Mouse (Mus musculus): ENCODE measurements around the gene Csrnp3.

DNA sequence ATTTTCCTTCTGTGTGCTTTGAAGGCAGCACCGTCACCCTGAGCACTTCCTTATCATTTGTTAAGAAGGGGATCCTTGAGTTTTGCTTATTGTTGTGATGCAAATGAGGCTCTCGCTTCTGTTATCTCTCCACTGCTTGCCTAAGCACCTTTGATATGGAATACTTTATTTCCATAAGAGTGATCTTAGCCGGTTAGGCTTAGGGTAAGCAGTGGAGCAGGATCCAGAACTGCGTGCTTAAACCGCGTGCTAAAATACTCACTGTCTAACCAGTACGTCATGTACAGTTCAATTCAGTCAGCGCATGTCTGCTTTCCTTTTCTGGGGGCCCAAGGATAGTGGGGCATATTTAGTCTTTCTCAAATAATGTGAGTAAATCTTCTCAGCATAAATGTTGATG, 3.1 kb downstream of the Csrnp3 start:
- TF ChIP-seq CTCF (IDR thresholded peaks at IDR 0.05; ENCODE audit: low read depth) (no peak), EP300 (optimal IDR thresholded peaks at IDR 0.05) (no peak)

All from stomach, postnatal 0 days (tissue).